Mouse (Mus musculus): ENCODE results near the gene Tmod2. TPM values are rescaled to one million over a fixed set of nuclear protein-coding genes. Genes with fewer than 3 reads are reported as not detected.
A peak's percentile ranks its signal among the peaks of the same experiment; 100 is the strongest.

Gene Tmod2
- total and polyA plus RNA-seq, 2 experiments from 2014 or later = 125 to 363 TPM

- ATAC-seq (peak; percentile 85), DNase-seq (ENCODE audit: low spot score) (peak; percentile 31)
- Histone ChIP-seq H3K27ac (peak overlapping the region; percentile 52), H3K9ac (replicated peaks; ENCODE audit: low read length) (peak overlapping the region; percentile 83), H3K36me3 (ENCODE audit: insufficient read depth, low read length) (no peaks in the 10 kb centered on the region), H3K4me2 (ENCODE audit: low read depth, low read length) (peak overlapping the region; percentile 86), H3K9me3 (ENCODE audit: low read length) (no peaks in the 10 kb centered on the region), H3K4me1 (ENCODE audit: insufficient read depth, low read length) (peaks cover 5% of the 10 kb centered on the region; the same call in 1 of the 2 replicates), H3K27me3 (ENCODE audit: insufficient read depth, low read length) (no peaks in the 10 kb centered on the region), H3K4me3 (ENCODE audit: low read length) (peak overlapping the region; percentile 72)
- under 1% methylated on average over 47 of the region's 47 CpGs for WGBS
- no peak; the same call in 1 of the 2 replicates for TF ChIP-seq CTCF (IDR thresholded peaks at IDR 0.05; ENCODE audit: low read depth)
Observed at GRCm38 (mm10) chr9:75558812-75559511, 52.2 kb downstream of the Tmod2 start.

GRCm38 (mm10) chr9:75558360-75558759, 52.8 kb downstream of the Tmod2 start:
- ATAC-seq (no peak), DNase-seq (ENCODE audit: low spot score) (no peak)
- no peaks in the 10 kb centered on the region for H3K27me3 ChIP-seq (ENCODE audit: insufficient read depth, low read length)
- no peak for TF ChIP-seq CTCF (IDR thresholded peaks at IDR 0.05; ENCODE audit: low read depth)
- peak overlapping the region; percentile 72 for H3K4me3 ChIP-seq (ENCODE audit: low read length)
- H3K4me2 ChIP-seq (ENCODE audit: low read depth, low read length) = peak overlapping the region; percentile 86
- peak overlapping the region; percentile 83; the same call in 1 of the 2 replicates for H3K9ac ChIP-seq (replicated peaks; ENCODE audit: low read length)
- WGBS = 31% methylated on average over 3 of the region's 3 CpGs
- no peaks in the 10 kb centered on the region for H3K36me3 ChIP-seq (ENCODE audit: insufficient read depth, low read length)
- H3K9me3 ChIP-seq (ENCODE audit: low read length) = no peaks in the 10 kb centered on the region
- H3K4me1 ChIP-seq (ENCODE audit: insufficient read depth, low read length) = peaks cover 5% of the 10 kb centered on the region; the same call in 1 of the 2 replicates
- no peak overlapping the region; the same call in 1 of the 2 replicates for H3K27ac ChIP-seq

GRCm38 (mm10) chr9:75553719-75554118, 57.4 kb downstream of the Tmod2 start:
- H3K4me3 ChIP-seq (ENCODE audit: low read length) = no peak overlapping the region
- no peaks in the 10 kb centered on the region for H3K36me3 ChIP-seq (ENCODE audit: insufficient read depth, low read length)
- ATAC-seq (no peak), DNase-seq (ENCODE audit: low spot score) (no peak)
- no peak overlapping the region for H3K9ac ChIP-seq (replicated peaks; ENCODE audit: low read length)
- no peak overlapping the region for H3K4me2 ChIP-seq (ENCODE audit: low read depth, low read length)
- 67% methylated on average over 4 of the region's 4 CpGs for WGBS
- no peak overlapping the region for H3K27ac ChIP-seq
- H3K4me1 ChIP-seq (ENCODE audit: insufficient read depth, low read length) = peaks cover 13% of the 10 kb centered on the region
- H3K27me3 ChIP-seq (ENCODE audit: insufficient read depth, low read length) = no peaks in the 10 kb centered on the region
- no peaks in the 10 kb centered on the region for H3K9me3 ChIP-seq (ENCODE audit: low read length)
- no peak for TF ChIP-seq CTCF (IDR thresholded peaks at IDR 0.05; ENCODE audit: low read depth)

GRCm38 (mm10) chr9:75551342-75551741, 59.8 kb downstream of the Tmod2 start:
- no peak for ATAC-seq
- WGBS = 39% methylated on average over 5 of the region's 5 CpGs

GRCm38 (mm10) chr9:75549010-75549409, 62.1 kb downstream of the Tmod2 start:
- DNase-seq (ENCODE audit: low spot score) (peak; percentile 43), ATAC-seq (no peak)
- Histone ChIP-seq H3K27ac (no peak overlapping the region), H3K9me3 (ENCODE audit: low read length) (no peaks in the 10 kb centered on the region), H3K36me3 (ENCODE audit: insufficient read depth, low read length) (no peaks in the 10 kb centered on the region), H3K9ac (replicated peaks; ENCODE audit: low read length) (no peak overlapping the region), H3K4me1 (ENCODE audit: insufficient read depth, low read length) (peaks cover 7% of the 10 kb centered on the region; the same call in 1 of the 2 replicates), H3K4me2 (ENCODE audit: low read depth, low read length) (no peak overlapping the region), H3K27me3 (ENCODE audit: insufficient read depth, low read length) (no peaks in the 10 kb centered on the region), H3K4me3 (ENCODE audit: low read length) (no peak overlapping the region)
- WGBS = 52% methylated on average over 8 of the region's 8 CpGs
- no peak for TF ChIP-seq CTCF (IDR thresholded peaks at IDR 0.05; ENCODE audit: low read depth)

More at GRCm38 (mm10) chr9:75551342-75551741, 59.8 kb downstream of the Tmod2 start:
- peak overlapping the region; percentile 3; the same call in 1 of the 2 replicates for H3K27ac ChIP-seq
- peak; percentile 44 for TF ChIP-seq CTCF (IDR thresholded peaks at IDR 0.05; ENCODE audit: low read depth)
- no peak overlapping the region for H3K9ac ChIP-seq (replicated peaks; ENCODE audit: low read length)
- no peaks in the 10 kb centered on the region for H3K9me3 ChIP-seq (ENCODE audit: low read length)
- no peaks in the 10 kb centered on the region for H3K27me3 ChIP-seq (ENCODE audit: insufficient read depth, low read length)
- no peak overlapping the region for H3K4me3 ChIP-seq (ENCODE audit: low read length)
- peaks cover 7% of the 10 kb centered on the region; the same call in 1 of the 2 replicates for H3K4me1 ChIP-seq (ENCODE audit: insufficient read depth, low read length)
- H3K4me2 ChIP-seq (ENCODE audit: low read depth, low read length) = no peak overlapping the region
- no peaks in the 10 kb centered on the region for H3K36me3 ChIP-seq (ENCODE audit: insufficient read depth, low read length)
- DNase-seq (ENCODE audit: low spot score) = peak; percentile 45

GRCm38 (mm10) chr9:75546885-75547553, 64.1 kb downstream of the Tmod2 start:
- Histone ChIP-seq H3K4me1 (ENCODE audit: insufficient read depth, low read length) (peaks cover 4% of the 10 kb centered on the region; the same call in 1 of the 2 replicates), H3K36me3 (ENCODE audit: insufficient read depth, low read length) (no peaks in the 10 kb centered on the region), H3K27ac (no peak overlapping the region), H3K4me2 (ENCODE audit: low read depth, low read length) (no peak overlapping the region), H3K27me3 (ENCODE audit: insufficient read depth, low read length) (no peaks in the 10 kb centered on the region), H3K4me3 (ENCODE audit: low read length) (no peak overlapping the region), H3K9me3 (ENCODE audit: low read length) (no peaks in the 10 kb centered on the region), H3K9ac (replicated peaks; ENCODE audit: low read length) (no peak overlapping the region)
- DNase-seq (ENCODE audit: low spot score) = no peak
- WGBS = 81% methylated on average over 12 of the region's 12 CpGs
- ATAC-seq = no peak
- TF ChIP-seq CTCF (IDR thresholded peaks at IDR 0.05; ENCODE audit: low read depth) = no peak

All from hindbrain, postnatal 0 days (tissue).